Mouse (Mus musculus): ENCODE measurements around the gene Zfp931.

GRCm38 (mm10) chr2:178117946-178118345 is 39.7 kb upstream of the Zfp931 start:
- TF ChIP-seq CHD2 (IDR thresholded peaks at IDR 0.05; ENCODE audit: low read depth, low read length) (no peak), ZNF384 (IDR thresholded peaks at IDR 0.05; ENCODE audit: low read depth, low read length) (no peak), MAFK (IDR thresholded peaks at IDR 0.05; ENCODE audit: insufficient read depth, low read depth, low read length) (no peak)
